Mouse (Mus musculus): ENCODE data around the gene Srgap1. TPM values are rescaled to one million over a fixed set of nuclear protein-coding genes. Genes with fewer than 3 reads are reported as not detected.

Gene Srgap1
- polyA plus RNA-seq, 1 experiment from 2014 or later, result 8.5 TPM

GRCm38 (mm10) chr10:122017743-122018142 is 29.4 kb downstream of the Srgap1 start:
- no peak for ATAC-seq (ENCODE audit: insufficient number of reproducible peaks, low FRiP score)
- H3K4me3 ChIP-seq, result no peak overlapping the region
- no peak overlapping the region for H3K9ac ChIP-seq
- H3K27ac ChIP-seq (ENCODE audit: poor library complexity, severe bottlenecking), result no peak overlapping the region
- peaks cover 4% of the 10 kb centered on the region; the same call in 1 of the 2 replicates for H3K9me3 ChIP-seq (replicated peaks)
- 84% methylated on average over 8 of the region's 8 CpGs for WGBS
- H3K4me1 ChIP-seq (replicated peaks), result peaks cover 43% of the 10 kb centered on the region
- no peak overlapping the region for H3K4me2 ChIP-seq
- no peaks in the 10 kb centered on the region for H3K36me3 ChIP-seq
- peaks cover 30% of the 10 kb centered on the region for H3K27me3 ChIP-seq (replicated peaks)

- Histone ChIP-seq H3K4me2 (no peak overlapping the region), H3K9me3 (replicated peaks) (peaks cover 4% of the 10 kb centered on the region; the same call in 1 of the 2 replicates), H3K36me3 (no peaks in the 10 kb centered on the region), H3K27ac (ENCODE audit: poor library complexity, severe bottlenecking) (0 out of 2 replicates have a peak overlapping the region, but pooled peaks have one; percentile 0), H3K4me3 (no peak overlapping the region), H3K4me1 (replicated peaks) (peaks cover 47% of the 10 kb centered on the region), H3K9ac (no peak overlapping the region), H3K27me3 (replicated peaks) (peaks cover 25% of the 10 kb centered on the region)
- ATAC-seq (ENCODE audit: insufficient number of reproducible peaks, low FRiP score), result no peak
- 52% methylated on average over 5 of the region's 5 CpGs for WGBS
Observed at GRCm38 (mm10) chr10:122017063-122017462, 30.1 kb downstream of the Srgap1 start.

- H3K36me3 ChIP-seq, result no peaks in the 10 kb centered on the region
- H3K27ac ChIP-seq (ENCODE audit: poor library complexity, severe bottlenecking), result 0 out of 2 replicates have a peak overlapping the region, but pooled peaks have one; percentile 0
- H3K9me3 ChIP-seq (replicated peaks), result 0 out of 2 replicates have a peak, but pooled peaks cover 4% of the 10 kb centered on the region
- H3K4me2 ChIP-seq, result no peak overlapping the region
- no peak overlapping the region for H3K4me3 ChIP-seq
- peaks cover 20% of the 10 kb centered on the region for H3K27me3 ChIP-seq (replicated peaks)
- WGBS, result 42% methylated on average over 3 of the region's 3 CpGs
- peaks cover 48% of the 10 kb centered on the region for H3K4me1 ChIP-seq (replicated peaks)
- no peak overlapping the region for H3K9ac ChIP-seq
- no peak for ATAC-seq (ENCODE audit: insufficient number of reproducible peaks, low FRiP score)
Observed at GRCm38 (mm10) chr10:122016631-122017030, 30.5 kb downstream of the Srgap1 start.

- no peak overlapping the region for H3K9ac ChIP-seq
- H3K4me2 ChIP-seq, result no peak overlapping the region
- 80% methylated on average over 6 of the region's 6 CpGs for WGBS
- H3K4me3 ChIP-seq, result no peak overlapping the region
- no peaks in the 10 kb centered on the region for H3K9me3 ChIP-seq (replicated peaks)
- peaks cover 49% of the 10 kb centered on the region for H3K4me1 ChIP-seq (replicated peaks)
- H3K27me3 ChIP-seq (replicated peaks), result 0 out of 2 replicates have a peak, but pooled peaks cover 4% of the 10 kb centered on the region
- H3K36me3 ChIP-seq, result no peaks in the 10 kb centered on the region
- no peak overlapping the region for H3K27ac ChIP-seq (ENCODE audit: poor library complexity, severe bottlenecking)
- ATAC-seq (ENCODE audit: insufficient number of reproducible peaks, low FRiP score), result no peak
Observed at GRCm38 (mm10) chr10:122012321-122012720, 34.8 kb downstream of the Srgap1 start.

GRCm38 (mm10) chr10:122008731-122009391 is 38.3 kb downstream of the Srgap1 start:
- no peak overlapping the region for H3K4me3 ChIP-seq
- peak overlapping the region; percentile 81 for H3K27ac ChIP-seq (ENCODE audit: poor library complexity, severe bottlenecking)
- H3K9ac ChIP-seq, result peak overlapping the region; percentile 31; the same call in 1 of the 2 replicates
- H3K4me1 ChIP-seq (replicated peaks), result peaks cover 68% of the 10 kb centered on the region
- peak; percentile 71 for ATAC-seq (ENCODE audit: insufficient number of reproducible peaks, low FRiP score)
- H3K4me2 ChIP-seq, result peak overlapping the region; percentile 37
- H3K27me3 ChIP-seq (replicated peaks), result 0 out of 2 replicates have a peak, but pooled peaks cover 11% of the 10 kb centered on the region
- WGBS, result 20% methylated on average over 12 of the region's 12 CpGs
- no peaks in the 10 kb centered on the region for H3K36me3 ChIP-seq
- no peaks in the 10 kb centered on the region for H3K9me3 ChIP-seq (replicated peaks)

- H3K9me3 ChIP-seq (replicated peaks), result no peaks in the 10 kb centered on the region
- H3K36me3 ChIP-seq, result no peaks in the 10 kb centered on the region
- no peak for ATAC-seq (ENCODE audit: insufficient number of reproducible peaks, low FRiP score)
- no peak overlapping the region for H3K4me3 ChIP-seq
- H3K4me1 ChIP-seq (replicated peaks), result peaks cover 69% of the 10 kb centered on the region
- H3K4me2 ChIP-seq, result peak overlapping the region; percentile 37
- 0 out of 2 replicates have a peak, but pooled peaks cover 11% of the 10 kb centered on the region for H3K27me3 ChIP-seq (replicated peaks)
- peak overlapping the region; percentile 81 for H3K27ac ChIP-seq (ENCODE audit: poor library complexity, severe bottlenecking)
- 37% methylated on average over 2 of the region's 2 CpGs for WGBS
- H3K9ac ChIP-seq, result peak overlapping the region; percentile 31; the same call in 1 of the 2 replicates
Observed at GRCm38 (mm10) chr10:122008370-122008730, 38.8 kb downstream of the Srgap1 start.

- peaks cover 73% of the 10 kb centered on the region for H3K4me1 ChIP-seq (replicated peaks)
- no peak overlapping the region for H3K9ac ChIP-seq
- no peaks in the 10 kb centered on the region for H3K36me3 ChIP-seq
- 0 out of 2 replicates have a peak, but pooled peaks cover 11% of the 10 kb centered on the region for H3K27me3 ChIP-seq (replicated peaks)
- no peaks in the 10 kb centered on the region for H3K9me3 ChIP-seq (replicated peaks)
- no peak overlapping the region for H3K4me2 ChIP-seq
- 32% methylated on average over 5 of the region's 5 CpGs for WGBS
- peak overlapping the region; percentile 69 for H3K27ac ChIP-seq (ENCODE audit: poor library complexity, severe bottlenecking)
- H3K4me3 ChIP-seq, result no peak overlapping the region
- no peak for ATAC-seq (ENCODE audit: insufficient number of reproducible peaks, low FRiP score)
Observed at GRCm38 (mm10) chr10:122006606-122007005, 40.5 kb downstream of the Srgap1 start.

GRCm38 (mm10) chr10:122006151-122006550 is 41.0 kb downstream of the Srgap1 start:
- Histone ChIP-seq H3K4me1 (replicated peaks) (peaks cover 70% of the 10 kb centered on the region), H3K9me3 (replicated peaks) (no peaks in the 10 kb centered on the region), H3K4me2 (no peak overlapping the region), H3K9ac (no peak overlapping the region), H3K36me3 (no peaks in the 10 kb centered on the region), H3K27me3 (replicated peaks) (0 out of 2 replicates have a peak, but pooled peaks cover 11% of the 10 kb centered on the region), H3K4me3 (no peak overlapping the region), H3K27ac (ENCODE audit: poor library complexity, severe bottlenecking) (peak overlapping the region; percentile 69; the same call in 1 of the 2 replicates)
- ATAC-seq (ENCODE audit: insufficient number of reproducible peaks, low FRiP score), result no peak
- 54% methylated on average over 6 of the region's 6 CpGs for WGBS

- no peak overlapping the region for H3K4me2 ChIP-seq
- 25% methylated on average over 6 of the region's 6 CpGs for WGBS
- H3K27me3 ChIP-seq (replicated peaks), result 0 out of 2 replicates have a peak, but pooled peaks cover 11% of the 10 kb centered on the region
- H3K27ac ChIP-seq (ENCODE audit: poor library complexity, severe bottlenecking), result peak overlapping the region; percentile 18; the same call in 1 of the 2 replicates
- no peak overlapping the region for H3K4me3 ChIP-seq
- peaks cover 64% of the 10 kb centered on the region for H3K4me1 ChIP-seq (replicated peaks)
- H3K9ac ChIP-seq, result no peak overlapping the region
- no peaks in the 10 kb centered on the region for H3K9me3 ChIP-seq (replicated peaks)
- peak; percentile 66; the same call in 1 of the 2 replicates for ATAC-seq (ENCODE audit: insufficient number of reproducible peaks, low FRiP score)
- no peaks in the 10 kb centered on the region for H3K36me3 ChIP-seq
Observed at GRCm38 (mm10) chr10:122005560-122005959, 41.6 kb downstream of the Srgap1 start.

GRCm38 (mm10) chr10:122002930-122003329 is 44.2 kb downstream of the Srgap1 start:
- Histone ChIP-seq H3K4me3 (no peak overlapping the region), H3K4me2 (no peak overlapping the region), H3K27ac (ENCODE audit: poor library complexity, severe bottlenecking) (0 out of 2 replicates have a peak overlapping the region, but pooled peaks have one; percentile 29), H3K9ac (no peak overlapping the region), H3K9me3 (replicated peaks) (no peaks in the 10 kb centered on the region), H3K27me3 (replicated peaks) (0 out of 2 replicates have a peak, but pooled peaks cover 11% of the 10 kb centered on the region), H3K36me3 (no peaks in the 10 kb centered on the region), H3K4me1 (replicated peaks) (peaks cover 54% of the 10 kb centered on the region)
- 41% methylated on average over 6 of the region's 6 CpGs for WGBS
- ATAC-seq (ENCODE audit: insufficient number of reproducible peaks, low FRiP score), result no peak

- H3K9ac ChIP-seq, result no peak overlapping the region
- 75% methylated on average over 7 of the region's 7 CpGs for WGBS
- ATAC-seq (ENCODE audit: insufficient number of reproducible peaks, low FRiP score), result no peak
- no peaks in the 10 kb centered on the region for H3K27me3 ChIP-seq (replicated peaks)
- no peak overlapping the region for H3K27ac ChIP-seq (ENCODE audit: poor library complexity, severe bottlenecking)
- H3K36me3 ChIP-seq, result no peaks in the 10 kb centered on the region
- H3K9me3 ChIP-seq (replicated peaks), result no peaks in the 10 kb centered on the region
- H3K4me1 ChIP-seq (replicated peaks), result peaks cover 20% of the 10 kb centered on the region
- no peak overlapping the region for H3K4me2 ChIP-seq
- no peak overlapping the region for H3K4me3 ChIP-seq
Observed at GRCm38 (mm10) chr10:121998806-121999205, 48.3 kb downstream of the Srgap1 start.

All from heart, embryonic 12.5 days (tissue).